Mouse (Mus musculus) kidney, postnatal 4 days (tissue): ENCODE data around the gene Susd1.

ENCODE experiments used
- DNase-seq, 2 experiments: peaks; one replicate each; pipeline ENCODE4 v3.0.0; 2021; ENCODE audit warnings: mixed read lengths in 2 of 2

The Susd1 gene

DNA sequence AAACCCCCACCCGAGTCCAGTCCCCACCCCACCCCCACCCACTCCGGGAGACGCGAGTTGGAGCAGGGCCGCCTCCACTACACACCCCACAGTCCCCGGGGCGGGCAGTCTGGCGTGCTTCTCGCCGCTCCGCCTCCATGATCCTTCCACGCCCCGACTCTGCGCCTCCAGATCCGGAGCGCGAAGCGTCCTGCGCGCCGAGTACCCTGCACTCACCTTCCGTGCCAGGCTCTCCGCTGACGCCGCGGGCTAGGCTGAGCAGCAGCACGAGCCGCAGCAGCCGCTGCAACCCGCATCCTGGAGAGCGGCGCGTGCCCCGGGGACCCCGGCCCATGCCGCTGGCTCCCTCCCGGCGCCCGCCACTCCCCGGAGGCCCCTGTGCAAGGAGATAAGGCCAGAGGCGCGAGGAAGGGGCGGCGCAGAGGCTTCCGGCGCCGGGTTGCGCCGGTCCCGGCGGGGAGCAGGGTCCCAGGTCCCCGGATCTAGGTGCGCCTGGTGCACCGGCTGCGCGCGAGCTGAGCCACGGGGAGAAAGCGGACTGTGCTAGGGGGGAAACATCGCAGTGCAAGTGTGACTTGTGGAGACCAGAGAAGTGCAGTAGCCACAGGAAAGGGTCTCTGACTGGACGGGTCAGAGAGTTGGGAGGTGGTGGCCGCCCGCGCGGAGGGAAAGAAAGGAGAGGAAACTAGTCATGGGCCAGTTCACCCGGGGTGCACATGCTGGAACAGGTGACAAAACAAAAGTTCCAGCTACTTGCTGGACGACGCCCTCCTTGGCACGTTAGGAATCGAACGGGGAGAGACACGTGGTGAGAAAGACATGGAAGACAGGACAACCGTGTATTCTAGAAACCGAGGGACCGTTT, at the start of gene Susd1:
TSS of gene Susd1 (minus strand) at position 644 of the 865 bp plus-strand sequence.
- DNase-seq, result peak; percentile 77 to 85

DNA sequence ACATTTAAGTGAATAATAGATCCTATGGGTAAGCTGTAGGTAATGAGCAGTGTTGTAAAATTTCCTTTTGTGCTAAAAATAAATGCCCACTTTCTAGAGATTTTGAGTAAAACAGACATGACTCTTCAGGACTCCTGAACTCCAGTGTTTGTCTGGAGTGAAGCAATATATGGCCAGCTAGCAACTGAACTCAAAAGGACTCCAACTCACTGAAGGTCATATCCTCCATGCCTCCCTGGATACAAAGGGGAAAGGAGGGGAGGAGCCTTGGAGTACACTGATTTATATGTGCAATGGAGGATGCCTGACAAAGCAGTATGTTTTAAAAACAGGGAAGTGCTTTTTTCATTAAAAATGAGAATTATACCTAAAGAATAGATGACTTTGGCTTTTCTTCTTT, 32.9 kb upstream of the Susd1 start:
- DNase-seq, result no peak

DNA sequence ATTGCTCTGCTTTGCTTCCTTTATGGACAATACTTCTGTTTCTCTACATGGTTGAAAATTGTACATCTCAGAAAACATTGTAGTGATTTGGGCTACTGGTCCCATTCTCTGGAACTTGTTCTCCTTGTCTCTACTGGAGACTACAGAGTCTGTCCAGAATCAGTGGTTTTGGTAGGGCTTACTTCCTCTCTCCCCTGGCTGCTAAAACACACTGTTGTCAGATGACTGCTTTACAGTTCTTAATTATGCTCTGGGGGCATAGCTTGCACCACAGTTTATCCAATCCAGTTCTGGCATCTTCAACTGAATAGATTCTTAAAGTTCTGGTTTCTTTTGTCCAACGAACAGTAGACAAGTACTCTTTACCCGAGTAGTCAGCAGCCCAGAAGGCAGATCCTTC, 27.0 kb upstream of the Susd1 start:
- no peak for DNase-seq

DNA sequence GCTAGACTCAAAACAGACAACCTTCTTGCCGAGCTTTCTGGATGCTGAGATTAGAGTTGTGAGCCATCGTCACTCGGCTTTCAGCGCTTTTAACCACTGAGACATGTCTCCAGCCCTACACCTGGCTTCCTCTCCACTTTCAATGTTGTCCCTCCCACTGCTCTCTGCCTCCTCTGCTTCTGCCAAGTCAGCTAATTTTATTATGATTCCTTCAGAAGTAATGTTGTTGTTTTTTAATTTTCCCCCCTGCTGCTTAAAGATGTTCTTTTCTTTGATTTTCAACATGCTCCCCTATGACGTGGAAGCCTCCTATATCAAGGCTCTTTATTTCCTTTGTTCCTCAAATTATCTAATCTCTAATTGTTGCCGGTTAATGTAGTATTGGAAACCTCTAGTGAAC, 26.2 kb upstream of the Susd1 start:
- no peak for DNase-seq

DNA sequence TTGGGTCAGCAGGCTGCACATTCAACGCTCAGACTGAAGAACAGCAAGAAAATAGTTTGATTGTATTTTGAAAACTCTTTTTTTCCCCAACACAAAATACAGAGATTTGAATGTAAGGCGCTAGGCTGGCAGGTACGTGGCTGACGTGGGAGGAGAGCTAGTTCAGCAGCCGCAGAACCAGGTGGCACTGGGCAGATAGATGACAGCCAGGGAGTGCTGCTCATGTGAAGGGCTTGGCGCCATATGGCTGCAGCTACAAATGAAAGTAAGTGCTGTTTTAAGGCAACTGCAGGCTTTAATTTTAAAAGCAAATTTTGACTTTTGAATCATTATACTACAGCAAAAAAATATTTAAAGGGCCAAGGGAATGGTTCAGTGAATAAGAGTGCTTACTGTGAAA, 24.1 kb upstream of the Susd1 start:
- no peak for DNase-seq

DNA sequence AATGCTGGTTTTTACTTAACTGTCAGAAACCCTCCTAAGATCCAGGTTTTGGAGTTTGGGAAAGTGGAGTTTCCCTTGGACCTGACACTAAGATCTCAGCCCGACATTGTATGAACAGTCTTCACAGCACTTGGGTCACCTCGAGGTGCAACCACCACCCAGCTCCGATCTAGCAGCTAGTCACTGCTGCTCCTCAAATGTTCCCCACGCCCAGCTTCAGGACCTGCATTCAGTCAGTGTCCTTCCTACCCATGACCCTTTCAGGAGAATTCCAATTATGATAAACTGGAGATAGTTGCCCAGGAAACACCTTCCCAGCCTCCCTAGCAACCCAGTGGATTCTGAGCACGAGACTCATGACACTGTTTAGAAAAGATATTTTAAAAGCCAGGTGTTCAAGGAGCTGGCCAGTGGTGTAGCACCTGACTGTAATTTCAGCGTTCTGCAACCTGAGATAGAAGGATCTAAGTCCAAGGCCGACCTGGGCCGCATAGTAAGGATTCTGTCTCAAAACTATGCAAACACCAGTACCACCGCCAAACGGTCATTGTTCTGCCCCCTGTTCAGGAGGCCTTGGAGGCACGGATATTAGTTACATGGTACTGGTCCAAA, 22.8 kb upstream of the Susd1 start:
- no peak for DNase-seq

DNA sequence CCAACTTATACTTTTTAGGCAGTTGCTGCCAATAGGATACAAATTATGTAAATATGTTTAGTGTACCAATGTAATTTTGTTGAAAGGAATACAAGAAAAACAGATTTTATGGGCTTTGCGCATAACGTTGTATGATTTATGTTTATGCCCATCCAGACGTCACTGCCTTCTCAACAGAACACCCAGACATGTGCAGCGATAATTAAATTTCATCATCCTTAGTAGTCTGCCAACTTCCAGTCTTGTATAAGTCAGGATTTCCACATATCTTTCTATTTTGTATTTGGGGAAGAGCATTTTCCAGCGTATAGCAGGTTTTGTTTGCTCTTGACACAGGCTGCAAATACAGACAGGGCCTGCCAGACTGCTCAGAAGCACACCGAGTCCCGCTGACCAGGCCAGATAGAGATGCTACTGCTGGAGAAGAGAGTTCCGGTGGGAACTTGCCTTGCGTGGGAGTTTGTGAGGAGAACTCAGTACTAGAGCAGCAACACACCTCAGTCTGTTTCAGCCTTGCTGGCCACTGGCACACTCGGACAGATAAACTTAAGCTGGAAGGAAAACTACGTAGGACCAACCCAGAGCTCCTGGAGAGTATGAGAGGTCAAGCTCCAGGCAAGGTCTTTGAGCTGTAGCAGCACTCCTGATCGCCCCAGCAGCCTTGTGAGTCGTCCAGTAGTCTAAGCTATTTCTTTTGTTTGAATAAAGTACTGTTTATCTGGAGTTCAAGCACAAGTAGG, 21.0 kb upstream of the Susd1 start:
- DNase-seq, result peak in 1 of 2 experiments; percentile 22

DNA sequence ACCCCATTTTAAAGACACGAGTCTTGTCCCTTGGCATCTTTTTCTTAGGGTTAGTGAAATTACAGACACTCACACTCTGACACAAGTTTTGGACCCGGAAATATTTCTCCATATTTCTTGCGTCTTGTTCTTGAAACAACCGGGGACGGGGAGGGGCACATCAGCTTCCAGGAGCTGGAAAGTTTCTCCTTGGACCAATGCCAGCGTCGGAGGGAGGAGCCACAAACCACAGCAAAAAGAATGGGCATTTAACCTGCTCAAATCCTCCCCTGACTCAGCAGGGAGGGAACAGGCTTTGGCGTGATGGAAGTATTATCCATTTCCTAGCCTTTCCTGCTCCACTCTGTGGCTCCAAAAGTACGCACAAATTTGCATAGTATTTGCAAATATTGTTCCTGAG, 19.5 kb upstream of the Susd1 start:
- DNase-seq, result peak; percentile 74 to 80

DNA sequence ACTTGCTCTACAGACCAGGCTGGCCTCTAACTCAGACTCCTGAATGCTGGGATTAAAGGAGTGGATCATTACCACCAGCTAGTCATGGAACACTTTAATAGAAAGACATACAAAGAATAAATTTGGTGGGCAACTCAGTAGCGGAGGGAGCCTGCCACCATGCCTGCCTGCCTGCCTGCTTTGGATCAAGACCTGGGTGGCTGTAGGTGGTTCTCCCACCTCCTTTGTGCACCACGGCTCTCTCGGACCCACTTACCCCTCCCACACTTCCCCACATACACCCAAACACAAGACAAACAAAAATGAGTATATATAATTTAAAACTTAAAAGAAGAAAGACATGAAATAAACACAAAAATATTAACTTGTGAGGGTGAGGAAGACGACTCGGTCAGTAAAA, 18.7 kb upstream of the Susd1 start:
- DNase-seq, result no peak

DNA sequence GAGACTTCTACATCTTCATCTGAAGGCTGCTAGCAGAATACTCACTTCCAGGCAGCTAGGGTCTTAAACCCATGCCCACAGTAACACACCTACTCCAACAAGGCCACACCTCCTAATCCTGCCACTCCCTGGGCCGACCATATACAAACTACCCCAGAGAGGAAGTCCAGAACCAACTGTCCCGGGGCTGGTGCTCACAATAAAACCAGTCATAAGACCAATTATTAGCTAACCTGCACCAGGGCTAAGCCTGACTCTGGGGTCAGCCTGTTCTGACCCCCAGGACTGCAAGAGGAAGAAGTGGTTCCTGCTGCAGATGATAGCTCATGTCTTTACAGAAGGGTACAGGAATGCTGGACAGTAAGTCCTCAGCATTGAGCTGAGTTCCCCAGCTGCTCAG, 17.0 kb upstream of the Susd1 start:
- no peak for DNase-seq

DNA sequence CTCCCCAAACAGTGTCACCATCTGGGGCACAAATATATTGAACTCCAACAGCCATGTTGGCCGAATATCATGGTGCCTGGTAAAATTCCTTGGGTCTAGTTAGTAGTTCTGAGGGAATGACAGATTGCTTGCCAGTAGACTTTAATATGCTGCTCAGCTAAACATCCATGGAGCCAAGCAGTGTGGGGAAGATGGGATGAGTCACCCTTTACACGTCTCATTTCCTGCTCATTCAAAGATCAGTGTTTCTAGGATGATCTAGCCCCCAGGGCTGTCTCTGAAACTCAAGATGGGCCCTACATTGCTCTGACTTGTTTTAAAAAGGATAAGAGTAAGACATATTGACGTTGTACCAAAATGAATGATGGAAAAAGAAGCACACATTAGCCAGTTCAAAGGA, 15.6 kb upstream of the Susd1 start:
- no peak for DNase-seq

DNA sequence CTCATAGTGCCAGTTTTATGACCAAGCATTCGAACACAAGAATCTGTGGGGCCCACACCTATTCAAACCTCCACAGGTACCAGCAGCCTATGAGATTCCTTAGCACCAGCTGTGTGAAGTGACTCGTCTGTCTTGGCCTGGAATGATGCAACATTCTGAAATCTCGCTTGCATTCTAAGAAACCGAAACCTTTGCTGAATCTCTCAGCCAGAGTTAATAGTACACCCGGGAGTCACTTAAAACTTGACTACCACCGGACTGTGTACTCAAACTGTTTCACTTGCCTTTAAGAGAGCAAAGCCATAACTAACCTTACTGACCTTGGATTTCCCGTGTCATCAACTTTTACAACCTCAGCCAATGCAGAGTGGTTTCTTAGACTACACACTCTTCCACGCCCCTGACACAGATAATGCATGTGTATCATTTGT, 14.1 kb upstream of the Susd1 start:
- no peak for DNase-seq

DNA sequence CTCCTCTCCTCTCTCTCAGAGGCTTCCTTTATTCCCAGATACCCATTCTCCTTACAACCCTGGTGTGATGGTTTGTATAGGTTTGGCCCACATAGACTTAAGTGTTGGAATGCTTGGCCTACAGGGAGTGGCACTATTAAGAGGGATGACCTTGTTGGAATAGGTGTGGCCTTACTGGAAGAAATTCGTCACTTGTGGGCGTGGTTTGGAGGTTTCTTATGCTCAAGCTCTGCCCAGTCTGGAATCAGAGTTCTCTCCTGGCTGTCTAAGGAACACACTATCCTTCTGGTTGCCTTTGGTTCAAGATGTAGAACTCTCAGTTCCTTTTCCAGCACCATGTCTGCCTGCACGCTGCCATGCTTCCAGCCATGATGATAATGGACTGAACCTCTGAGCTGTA, 12.5 kb upstream of the Susd1 start:
- no peak for DNase-seq

DNA sequence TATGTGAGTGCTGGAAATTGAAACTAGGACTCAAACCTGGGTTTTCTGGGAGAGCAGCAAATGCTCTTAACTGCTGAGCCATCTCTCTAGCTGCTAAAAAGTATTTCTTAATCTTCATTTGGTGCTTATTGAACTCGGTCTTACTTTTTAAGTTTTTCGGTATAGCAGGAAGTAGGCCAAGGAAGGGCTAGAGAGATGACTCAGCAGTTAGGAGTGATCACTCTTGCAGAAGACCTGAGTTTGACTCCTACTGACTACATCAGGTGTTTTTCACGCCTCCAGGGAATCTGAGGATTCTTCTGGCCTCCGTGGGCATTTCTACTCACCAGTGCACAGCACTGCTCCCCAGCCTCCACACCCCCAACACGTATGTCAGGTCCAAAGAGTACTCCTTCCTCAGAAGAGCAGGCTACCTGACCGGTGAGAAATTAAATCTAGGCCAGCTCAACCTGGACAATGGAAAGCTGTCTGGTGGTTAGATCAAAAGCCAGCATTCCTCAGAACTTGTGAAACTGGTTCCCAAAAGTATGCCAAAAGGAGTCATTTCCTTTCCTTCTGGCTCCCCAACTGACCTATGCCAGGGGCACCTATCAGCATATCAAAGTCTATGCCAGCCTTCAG, 11.9 kb upstream of the Susd1 start:
- DNase-seq, result peak in 1 of 2 experiments; percentile 27

DNA sequence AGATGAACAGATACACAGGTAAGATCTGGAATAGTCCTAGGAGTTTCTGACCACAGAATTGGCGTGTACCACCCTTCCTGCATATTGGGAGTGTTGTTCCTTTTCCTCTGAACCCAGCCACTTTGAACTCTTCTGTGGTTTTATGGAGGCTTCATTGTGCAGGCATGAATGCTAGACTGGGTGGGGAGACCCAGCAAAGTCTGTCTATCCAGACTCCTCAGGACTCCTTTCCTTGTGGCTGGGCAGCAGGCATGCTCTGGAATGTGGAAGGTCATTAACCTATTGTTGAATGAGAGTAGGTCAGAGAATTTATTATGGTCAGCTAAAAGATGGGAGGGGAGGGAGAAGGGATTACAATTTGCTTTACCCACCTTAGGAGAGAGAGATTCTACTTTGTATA, 8.9 kb upstream of the Susd1 start:
- DNase-seq, result peak in 1 of 2 experiments; percentile 47

DNA sequence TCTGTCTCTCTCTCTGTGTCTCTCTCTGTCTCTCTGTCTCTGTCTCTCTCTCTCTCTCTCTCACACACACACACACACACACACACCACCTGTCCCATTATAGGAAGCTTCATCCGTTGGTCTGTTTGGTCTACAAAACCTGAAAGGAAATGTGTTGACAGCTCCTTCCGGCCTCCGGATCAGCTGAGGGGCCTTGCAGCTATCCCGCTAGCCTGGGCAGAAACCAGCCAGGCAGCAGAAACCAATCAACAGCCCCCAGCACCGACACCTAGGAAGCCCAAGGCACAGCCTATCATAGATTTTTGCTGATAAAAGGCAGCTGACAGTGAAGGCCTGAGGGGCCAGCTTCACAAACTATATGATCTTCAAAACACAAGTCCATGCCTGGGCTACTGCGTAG, 7.1 kb upstream of the Susd1 start:
- DNase-seq, result peak; percentile 31 to 33

DNA sequence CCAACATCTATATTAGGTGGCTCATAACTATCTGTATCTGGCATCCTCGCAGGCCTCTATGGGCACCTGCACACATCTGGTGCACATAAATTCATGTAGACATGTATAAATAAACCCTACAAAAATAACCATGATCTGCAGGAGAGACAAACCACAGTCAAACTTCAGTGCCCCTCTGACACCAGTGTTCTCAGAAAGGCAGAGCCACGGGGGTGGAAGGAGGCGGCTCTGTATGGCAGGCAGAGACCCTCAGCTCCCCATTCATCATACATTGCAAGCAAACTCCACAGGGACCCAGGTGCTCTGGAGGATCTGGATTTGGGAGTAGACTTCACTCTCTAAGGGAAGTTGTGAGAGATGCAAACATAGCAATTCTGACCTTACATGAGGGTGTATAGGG, 6.6 kb upstream of the Susd1 start:
- DNase-seq, result no peak

DNA sequence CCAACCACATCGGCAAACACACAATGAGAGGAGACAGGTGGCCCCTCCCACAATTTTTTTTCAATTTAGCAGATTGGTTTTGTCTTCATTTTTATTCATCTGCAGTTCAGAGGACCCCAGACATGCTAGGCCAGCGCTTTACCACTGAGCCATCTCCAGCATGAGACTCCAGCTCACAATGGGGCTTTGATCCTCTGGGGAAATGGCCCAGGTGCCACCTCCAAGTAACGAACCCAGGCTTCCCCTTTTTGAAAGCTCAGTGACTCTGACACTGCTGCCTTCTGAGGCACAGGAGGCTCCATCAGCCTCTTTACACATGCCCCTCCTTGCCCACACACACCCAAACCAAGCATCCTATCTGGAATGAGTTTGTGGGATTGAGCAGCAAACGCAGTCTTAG, 5.7 kb upstream of the Susd1 start:
- no peak for DNase-seq

DNA sequence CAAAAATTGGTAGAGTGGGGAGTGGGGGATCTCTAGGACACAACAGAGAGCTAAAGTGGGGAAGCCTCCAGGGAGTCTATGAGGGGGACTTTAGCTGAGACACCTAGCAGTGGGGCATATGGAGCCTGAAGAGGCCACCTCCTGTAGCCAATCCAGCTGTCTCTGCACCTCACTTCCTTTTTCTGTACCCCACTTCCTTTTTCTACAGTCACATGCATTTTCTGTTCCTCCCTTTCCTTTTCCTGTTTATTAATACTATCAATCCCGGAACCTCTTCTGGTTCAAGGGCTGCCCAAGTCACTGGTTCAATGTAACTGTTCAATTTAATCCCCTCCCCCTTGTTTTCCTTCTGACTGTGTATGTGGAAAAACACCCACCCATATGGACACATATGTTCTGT, 2.8 kb upstream of the Susd1 start:
- DNase-seq, result no peak

DNA sequence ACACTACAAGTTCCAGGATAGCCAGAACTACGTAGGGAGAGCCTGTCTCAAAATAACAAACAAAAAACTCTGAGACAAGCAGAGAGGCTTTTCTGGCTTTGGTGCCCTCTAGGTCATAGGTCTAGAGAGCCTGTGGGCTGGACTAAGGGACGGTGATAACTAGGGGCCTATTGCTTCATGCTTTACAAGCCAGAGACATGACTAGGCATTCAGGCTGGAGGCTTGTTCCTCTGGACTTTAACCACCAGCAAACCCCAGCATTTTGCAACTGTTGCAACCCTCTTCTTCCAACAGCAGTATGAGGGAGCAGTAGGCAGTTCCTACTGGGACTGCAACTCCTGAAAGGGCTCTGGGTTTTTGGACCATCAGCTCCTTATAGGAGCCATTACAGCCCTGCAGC, 1.5 kb upstream of the Susd1 start:
- peak in 1 of 2 experiments; percentile 25 for DNase-seq

DNA sequence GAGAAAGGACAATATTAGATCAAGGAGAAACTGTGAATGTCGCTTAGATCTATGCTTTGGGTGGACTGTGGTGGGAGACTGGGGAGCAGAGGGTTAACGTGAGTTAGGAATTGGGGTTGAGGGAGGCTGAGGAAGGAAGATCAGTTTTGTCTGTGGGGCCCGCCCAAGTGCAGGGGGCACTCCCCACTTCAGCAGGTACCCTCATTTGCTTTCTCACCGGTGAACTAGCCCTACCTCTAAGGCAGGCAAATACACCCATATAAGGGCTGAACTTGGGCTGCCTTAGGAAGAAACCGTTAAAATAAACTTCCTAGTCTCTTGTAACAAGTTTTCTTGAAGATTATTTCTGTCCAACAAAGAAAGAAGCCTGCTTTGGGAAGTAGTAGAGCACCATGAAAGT, 608 bp upstream of the Susd1 start:
- no peak for DNase-seq

DNA sequence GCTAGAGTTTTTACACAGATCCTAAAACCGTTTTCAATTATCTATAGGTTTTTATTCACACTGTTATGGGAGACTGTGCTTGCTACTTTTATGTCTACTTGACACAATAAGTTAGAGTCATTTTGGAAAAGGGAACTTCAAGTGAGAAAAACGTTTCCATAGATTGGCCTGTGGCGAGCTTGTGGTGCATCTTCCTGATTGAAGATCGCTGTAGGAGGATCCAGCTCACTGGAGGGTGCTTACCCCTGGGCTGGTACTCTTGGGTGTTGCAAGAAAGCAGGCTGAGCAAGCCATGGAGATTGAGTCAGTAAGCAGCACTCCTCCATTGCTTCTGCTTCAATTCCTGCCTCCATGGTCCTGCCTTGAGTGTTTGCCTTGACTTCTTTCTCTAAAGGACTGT, 2.5 kb downstream of the Susd1 start:
- no peak for DNase-seq

DNA sequence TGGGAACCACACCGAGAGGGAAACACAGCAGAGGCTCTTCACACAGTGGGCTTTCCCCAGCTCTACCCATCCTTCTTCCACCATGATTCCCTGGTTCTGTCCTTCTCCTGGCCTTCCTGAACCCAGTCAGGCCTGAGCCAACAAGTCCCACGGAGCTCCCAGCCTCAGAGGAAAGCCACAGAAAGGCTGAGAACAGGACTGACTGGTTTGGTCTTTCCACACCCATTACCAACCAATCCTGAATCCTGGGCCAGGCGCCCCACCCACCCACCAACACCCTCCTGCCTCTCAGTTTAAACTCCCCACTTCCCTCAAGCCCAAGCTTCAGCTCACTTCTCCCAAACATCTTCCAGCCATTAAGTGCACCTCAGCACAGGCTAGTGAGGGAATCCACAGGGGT, 4.4 kb downstream of the Susd1 start:
- DNase-seq, result peak in 1 of 2 experiments; percentile 47
